Mouse (Mus musculus): Measurements from ENCODE around the gene Grin2a.
A peak's percentile ranks its signal among the peaks of the same experiment; 100 is the strongest.

The Grin2a gene

DNA sequence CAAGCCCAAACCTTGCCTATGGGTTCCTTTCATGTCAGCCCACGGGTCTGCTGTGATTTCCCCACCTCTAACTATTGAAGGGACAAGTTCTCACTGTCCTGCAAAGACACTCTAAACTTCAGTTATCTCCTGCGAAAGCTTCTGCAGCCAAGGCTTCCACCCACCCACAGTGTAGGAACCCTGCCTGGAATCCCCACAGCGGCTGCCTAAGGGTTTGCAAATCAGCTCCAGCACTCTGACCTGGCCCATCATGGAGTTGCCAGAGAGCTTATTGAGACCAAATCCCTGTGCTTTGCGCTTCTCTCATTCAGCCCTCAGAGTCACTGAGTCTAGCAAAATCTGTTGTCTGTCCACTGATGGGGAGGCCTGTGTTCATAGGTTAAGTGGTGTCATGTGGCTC is 130.3 kb downstream of the Grin2a start:
- no peak for DNase-seq (ENCODE audit: low read depth, low spot score)

- DNase-seq (ENCODE audit: low read depth, low spot score) = no peak
These were observed 137.6 kb downstream of the Grin2a start for GRCm38 (mm10) chr16:9857758-9858157.

DNA sequence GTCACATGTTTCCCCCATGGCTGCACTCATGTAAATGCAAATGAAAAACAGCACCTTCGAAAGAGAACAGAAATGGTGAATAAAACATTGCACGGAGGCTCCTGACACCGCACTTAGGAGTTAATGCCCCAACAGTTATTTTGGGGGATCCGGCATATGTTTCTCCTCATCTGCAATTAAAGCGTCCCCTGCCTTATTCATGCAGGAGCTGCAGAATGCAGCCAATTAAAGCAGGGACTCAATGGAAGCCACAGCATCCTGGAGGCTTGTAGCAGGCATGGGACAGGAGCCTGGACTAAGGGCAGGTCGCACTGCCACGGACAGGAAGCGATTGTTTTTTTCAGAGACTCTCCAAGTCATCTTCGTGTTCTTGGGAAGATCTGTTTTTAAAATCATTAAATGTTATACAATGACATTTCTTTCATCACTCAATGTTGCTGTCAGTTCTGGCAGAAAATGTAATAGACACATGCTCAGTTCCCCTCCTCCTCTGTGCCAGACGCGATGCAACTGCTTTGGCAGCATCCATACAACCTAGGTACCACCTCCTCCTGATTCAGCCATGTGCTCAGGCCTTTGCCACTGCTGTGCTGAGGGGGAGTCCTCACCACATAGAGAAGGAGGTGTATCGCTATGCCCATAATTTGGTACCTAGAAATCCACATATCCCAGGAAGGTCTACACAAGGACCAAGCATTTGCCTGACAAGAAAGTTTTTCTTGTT is 143.9 kb downstream of the Grin2a start:
- DNase-seq (ENCODE audit: low read depth, low spot score) = no peak

DNA sequence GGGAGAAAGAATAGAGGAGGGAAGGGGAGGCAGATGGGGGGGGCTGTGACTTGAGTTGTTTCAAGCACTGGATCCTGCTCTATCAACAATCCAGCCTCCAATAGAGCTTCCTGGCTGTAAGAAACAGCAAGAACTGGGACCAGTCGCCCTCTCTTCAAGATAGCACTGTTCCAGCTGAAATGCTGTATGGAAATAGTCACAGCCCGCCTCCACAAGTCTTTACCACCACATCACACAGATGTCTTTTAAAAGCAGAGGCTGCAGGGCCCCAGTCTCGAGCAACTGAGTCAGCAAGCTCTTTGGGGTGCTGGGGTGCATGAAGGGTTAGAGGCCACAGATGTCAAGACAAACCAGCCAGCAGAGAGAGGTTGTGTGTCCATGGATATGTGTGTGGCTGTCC is 153.9 kb downstream of the Grin2a start:
- DNase-seq (ENCODE audit: low read depth, low spot score) = no peak

DNA sequence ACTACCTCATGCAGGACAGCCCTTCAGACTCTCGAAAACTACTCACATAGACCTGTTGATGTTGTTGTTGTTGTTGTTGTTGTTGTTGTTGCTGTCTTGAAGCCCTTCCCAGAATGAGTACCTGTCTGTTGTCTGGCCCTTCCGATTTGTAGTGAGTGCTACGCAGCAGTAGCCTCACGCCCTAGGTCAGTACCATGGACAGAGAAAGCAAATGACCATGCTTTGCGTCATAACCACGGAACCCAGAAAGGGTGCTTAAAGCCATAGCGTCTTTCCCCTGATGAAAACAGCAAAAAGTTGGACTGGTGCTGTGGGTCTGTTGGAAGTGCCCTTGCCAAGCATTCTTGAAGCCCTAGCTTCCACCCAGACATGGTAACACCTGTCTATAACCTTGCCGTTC is 158.8 kb downstream of the Grin2a start:
- DNase-seq (ENCODE audit: low read depth, low spot score) = no peak

GRCm38 (mm10) chr16:9834236-9834635 is 161.1 kb downstream of the Grin2a start:
- DNase-seq (ENCODE audit: low read depth, low spot score) = no peak

- DNase-seq (ENCODE audit: low read depth, low spot score) = no peak
These were observed 170.3 kb downstream of the Grin2a start for GRCm38 (mm10) chr16:9825110-9825483.

- no peak for DNase-seq (ENCODE audit: low read depth, low spot score)
These were observed 170.8 kb downstream of the Grin2a start for GRCm38 (mm10) chr16:9824436-9825109.

DNA sequence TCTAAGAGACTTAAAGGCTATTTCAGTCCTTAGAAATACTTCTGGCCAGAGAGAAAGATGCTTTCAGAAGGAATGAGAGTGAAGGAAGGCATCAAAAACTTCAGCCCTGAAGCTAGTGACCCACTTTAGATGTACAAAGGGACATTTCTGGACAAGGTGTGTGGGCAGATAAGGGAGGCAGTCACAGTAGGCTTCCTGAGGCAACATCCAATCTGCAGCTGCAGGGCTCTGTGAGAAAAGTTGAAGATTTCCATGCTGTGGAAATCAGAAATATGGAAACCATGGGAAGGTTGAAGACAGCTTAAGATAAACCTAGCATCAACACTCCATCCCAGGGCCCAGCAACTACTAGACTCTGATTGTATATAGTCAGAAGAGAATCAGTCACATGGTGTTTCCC is 171.7 kb downstream of the Grin2a start:
- DNase-seq (ENCODE audit: low read depth, low spot score) = no peak

GRCm38 (mm10) chr16:9819508-9819907 is 175.9 kb downstream of the Grin2a start:
- peak; percentile 2 for DNase-seq (ENCODE audit: low read depth, low spot score)

GRCm38 (mm10) chr16:9801338-9801737 is 194.0 kb downstream of the Grin2a start:
- no peak for DNase-seq (ENCODE audit: low read depth, low spot score)

DNA sequence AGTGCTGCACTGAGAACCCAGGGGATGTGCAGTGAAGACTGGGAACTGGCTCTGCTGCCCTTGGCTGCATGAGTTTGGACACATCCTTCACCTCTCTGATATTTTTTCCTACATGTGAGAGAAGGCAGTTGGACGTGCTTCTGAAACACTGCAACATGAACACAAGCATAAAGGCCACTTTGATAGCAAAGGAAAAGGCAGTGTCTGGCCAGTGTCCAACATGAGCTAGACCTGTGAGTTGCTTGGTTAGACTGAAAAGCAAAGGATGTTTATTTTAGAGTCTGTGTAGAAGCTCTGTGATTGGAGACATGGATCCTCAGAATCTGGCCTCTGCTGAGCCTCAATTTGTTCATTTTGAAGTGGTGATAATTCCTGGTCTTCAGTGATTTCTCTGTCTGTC is 195.1 kb downstream of the Grin2a start:
- DNase-seq (ENCODE audit: low read depth, low spot score) = no peak

DNA sequence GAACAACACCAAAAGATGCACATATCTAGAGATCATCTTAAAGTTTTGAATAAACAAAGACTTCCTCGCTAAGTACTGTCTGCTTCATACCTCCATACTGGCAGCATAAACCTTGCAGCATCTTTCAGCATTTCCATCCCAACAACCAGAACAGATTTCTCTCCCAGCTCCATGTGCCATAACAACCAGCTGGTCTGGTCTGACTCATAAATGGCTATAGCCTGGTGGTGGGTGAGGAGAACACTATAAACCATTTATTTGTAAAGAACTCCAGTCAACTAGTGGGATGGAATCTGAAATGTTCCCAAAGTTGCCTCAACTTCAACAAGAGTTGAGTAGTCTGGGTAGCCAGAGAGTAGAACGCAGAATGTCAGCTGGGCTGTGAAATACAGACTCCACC is 202.4 kb downstream of the Grin2a start:
- DNase-seq (ENCODE audit: low read depth, low spot score) = no peak

- DNase-seq (ENCODE audit: low read depth, low spot score) = no peak
These were observed 209.1 kb downstream of the Grin2a start for GRCm38 (mm10) chr16:9786261-9786660.

GRCm38 (mm10) chr16:9785821-9786220 is 209.5 kb downstream of the Grin2a start:
- no peak for DNase-seq (ENCODE audit: low read depth, low spot score)

- DNase-seq (ENCODE audit: low read depth, low spot score) = no peak
These were observed 226.4 kb downstream of the Grin2a start for GRCm38 (mm10) chr16:9768981-9769380.

GRCm38 (mm10) chr16:9768356-9768755 is 227.0 kb downstream of the Grin2a start:
- DNase-seq (ENCODE audit: low read depth, low spot score) = no peak

DNA sequence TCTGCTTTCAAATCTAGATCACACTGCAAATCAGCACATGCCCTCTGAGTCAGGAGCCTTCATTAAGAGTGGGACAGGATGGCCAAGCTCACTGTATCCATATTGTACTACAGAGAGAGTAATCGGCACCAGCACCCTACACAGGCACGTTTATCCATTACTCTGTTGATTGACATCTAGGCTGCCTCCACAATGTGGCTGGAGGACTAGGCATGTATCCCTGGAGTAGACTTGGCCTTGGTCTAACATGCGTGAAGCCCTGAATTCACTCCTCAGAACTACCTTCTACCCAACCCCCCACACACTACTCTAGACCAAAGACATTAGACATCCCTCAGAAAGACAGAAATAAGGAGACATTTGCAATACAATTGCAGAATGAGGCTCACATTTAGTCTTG is 227.4 kb downstream of the Grin2a start:
- DNase-seq (ENCODE audit: low read depth, low spot score) = no peak

DNA sequence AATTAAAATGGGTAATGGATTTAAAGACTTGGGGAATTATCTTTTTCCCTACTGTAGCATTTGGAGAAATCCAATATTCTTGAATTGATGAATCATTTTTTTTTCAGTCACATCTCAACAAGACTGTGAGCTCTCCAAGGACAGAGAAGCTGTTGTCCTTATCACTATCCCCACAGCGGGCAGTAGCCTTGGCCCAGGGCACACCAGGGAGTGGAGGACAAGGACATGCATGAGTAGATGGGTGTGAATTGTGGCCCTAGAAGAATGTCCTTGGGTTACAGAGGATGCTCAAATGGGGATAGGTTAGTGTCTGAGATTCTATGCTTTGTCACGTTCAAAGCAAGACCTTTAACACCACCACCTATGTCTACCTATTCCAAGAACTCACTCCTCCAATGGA is 231.3 kb downstream of the Grin2a start:
- no peak for DNase-seq (ENCODE audit: low read depth, low spot score)

DNA sequence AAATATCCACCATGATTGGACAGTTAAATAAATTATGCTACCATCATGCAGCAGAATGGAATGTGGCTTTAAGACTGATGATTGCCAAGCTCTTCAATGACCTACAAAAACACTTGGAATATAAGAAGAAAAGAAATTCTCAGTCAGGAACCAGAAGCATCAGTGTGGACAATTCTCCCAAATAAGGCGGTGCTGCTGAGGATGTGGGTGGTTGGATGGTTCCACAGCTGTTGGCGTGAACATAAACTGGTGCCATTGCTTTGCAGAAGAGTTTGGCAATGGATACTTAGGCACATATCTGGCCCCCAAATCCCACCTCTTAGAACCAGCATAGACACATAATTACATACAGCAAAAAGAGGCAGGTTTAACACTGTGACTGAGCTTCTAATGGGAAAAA is 235.0 kb downstream of the Grin2a start:
- DNase-seq (ENCODE audit: low read depth, low spot score) = no peak

DNA sequence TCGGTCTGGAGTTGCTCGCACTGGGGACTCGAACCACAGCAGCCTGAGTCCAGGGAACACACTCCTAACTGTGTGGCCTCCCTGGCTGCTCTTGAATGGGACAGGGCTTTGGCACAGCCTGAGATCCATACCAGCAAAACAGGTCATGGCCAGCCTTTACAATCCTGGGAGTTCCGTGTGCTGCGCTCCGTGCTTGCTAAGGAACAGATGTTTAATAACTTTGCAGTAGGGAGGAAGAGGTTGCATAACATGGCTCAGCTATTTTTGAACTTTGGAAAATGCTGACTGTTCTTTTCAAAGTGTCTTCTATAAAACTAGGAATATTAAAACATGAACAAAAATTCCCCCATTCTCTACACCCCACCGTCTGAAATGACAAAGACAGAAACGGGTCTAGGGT is 238.5 kb downstream of the Grin2a start:
- no peak for DNase-seq (ENCODE audit: low read depth, low spot score)

DNA sequence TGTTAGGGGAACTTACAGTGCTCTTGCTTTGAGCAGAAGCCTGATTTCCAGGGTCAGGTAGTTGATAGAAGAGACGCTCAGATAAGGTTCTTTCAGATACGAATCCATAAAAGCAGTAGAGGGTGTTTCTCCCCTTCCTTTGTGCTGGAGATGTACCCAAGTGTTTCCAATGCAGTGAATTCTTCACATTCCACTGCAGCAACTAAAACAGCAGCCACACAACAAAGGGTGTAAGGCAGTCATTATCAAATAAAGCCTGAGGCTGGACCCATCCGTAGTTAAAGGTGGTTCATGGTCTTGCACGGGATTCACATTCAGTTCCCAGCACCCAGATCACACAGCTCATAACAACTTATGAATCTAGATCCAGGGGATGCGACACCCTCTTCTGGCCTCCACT is 241.3 kb downstream of the Grin2a start:
- DNase-seq (ENCODE audit: low read depth, low spot score) = no peak

- no peak for DNase-seq (ENCODE audit: low read depth, low spot score)
These were observed 242.3 kb downstream of the Grin2a start for GRCm38 (mm10) chr16:9753045-9753444.

DNA sequence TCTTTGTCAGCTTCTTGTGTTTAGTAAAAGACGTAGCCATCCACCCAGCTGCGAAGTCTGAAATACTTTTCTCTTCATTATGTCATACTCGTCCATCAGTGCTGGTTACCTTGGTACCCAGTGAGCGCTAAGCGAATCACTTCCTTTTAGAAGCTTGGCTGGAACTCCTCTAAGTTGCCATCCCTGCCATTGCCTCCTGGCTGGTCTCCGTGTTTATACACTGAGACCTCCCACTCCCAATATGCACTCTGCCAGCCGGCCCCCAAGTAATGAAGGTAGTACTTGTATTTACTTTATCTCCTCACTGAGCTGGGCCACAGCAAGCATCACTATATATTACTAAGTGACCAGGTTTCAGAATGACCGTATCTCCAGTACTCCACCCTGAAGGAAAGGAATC is 242.8 kb downstream of the Grin2a start:
- no peak for DNase-seq (ENCODE audit: low read depth, low spot score)
